In the genomic region with DNA sequence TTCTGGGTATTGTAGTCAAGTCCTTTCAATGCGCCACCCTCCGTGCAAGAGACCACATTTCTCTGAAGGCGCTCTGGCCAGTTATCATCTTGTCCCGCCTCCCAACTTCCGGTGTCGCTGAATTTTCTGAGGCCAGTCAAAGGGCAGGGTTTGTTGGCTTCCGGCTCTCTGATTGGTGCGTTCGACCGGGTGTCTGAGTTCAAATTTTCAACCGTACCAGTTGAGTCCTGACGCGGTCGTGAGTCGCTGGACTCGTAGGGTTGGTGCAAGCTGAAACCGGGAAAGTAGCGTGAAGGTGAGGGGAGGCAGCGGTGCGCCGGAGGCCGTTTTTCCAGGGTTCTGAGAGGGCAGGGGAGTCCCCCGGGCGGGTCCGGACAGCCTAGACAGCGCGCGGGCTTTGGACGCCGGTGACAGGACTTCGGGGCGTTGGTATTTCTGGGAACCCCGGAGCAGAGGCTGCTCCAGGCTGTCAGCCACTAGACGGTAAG, we compare ENCODE assay signal across 8 mouse cellular contexts. TPM values are rescaled to one million over a fixed set of nuclear protein-coding genes. Genes with fewer than 3 reads are reported as not detected.
A peak's percentile ranks its signal among the peaks of the same experiment; 100 is the strongest.
DNase-seq lines count a peak whose midpoint lies in the region; ATAC-seq lines count a peak whose summit lies in the region.

A gene (plus strand): TSS at position 150 of the 488 bp plus-strand sequence.

- H3K9ac ChIP-seq in intestine, embryonic 14.5 days (ENCODE audit: low read length), result peak within 1 kb of the TSS; percentile 73

- intact Hi-C loops in left cerebral cortex, postnatal 14 days (cut with DNase I), result no loop called here

- ATAC-seq in intestine, embryonic 14.5 days (replicated peaks; ENCODE audit: low FRiP score, low TSS enrichment, low read depth), result peak; percentile 96

- WGBS in intestine, embryonic 14.5 days, result under 1% methylated on average over 34 of the region's 34 CpGs

- DNase-seq in adrenal gland, adult 18-20 months (ENCODE audit: low spot score in 2 of 2), result peak; percentile 90
- peak; percentile 99 for DNase-seq in embryo, embryonic 11 days
- peak; percentile 95 for DNase-seq in gastrocnemius, postnatal 25 days
- peak; percentile 98 for DNase-seq in intestine, embryonic 14.5 days (ENCODE audit: low spot score)
- DNase-seq in left cerebral cortex, postnatal 14 days (ENCODE audit: low spot score in 2 of 2), result peak; percentile 98 to 99
- DNase-seq in mesoderm, embryonic 11.5 days (ENCODE audit: low read depth, low spot score), result peak; percentile 99
- peak; percentile 96 to 98 for DNase-seq in right cerebral cortex, postnatal 36 days (ENCODE audit: low spot score in 2 of 2)
- peak; percentile 99 for DNase-seq in yolk sac, embryonic 10.5 days (ENCODE audit: low spot score)

- peaks cover 15% of the 10 kb centered on the region for H3K36me3 ChIP-seq in intestine, embryonic 14.5 days (ENCODE audit: control insufficient read depth, insufficient read depth, low read length)

- H3K27ac ChIP-seq in intestine, embryonic 14.5 days (ENCODE audit: low read depth), result peak within 1 kb of the TSS; percentile 72

- peak within 1 kb of the TSS; percentile 51 for H3K4me2 ChIP-seq in intestine, embryonic 14.5 days (ENCODE audit: low read length)

- H3K9me3 ChIP-seq in intestine, embryonic 14.5 days (ENCODE audit: control insufficient read depth, low read length), result no peaks in the 10 kb centered on the region

- no peaks in the 10 kb centered on the region for H3K27me3 ChIP-seq in intestine, embryonic 14.5 days (replicated peaks; ENCODE audit: control insufficient read depth, insufficient read depth, low read length)

- peak within 1 kb of the TSS; percentile 74 for H3K4me3 ChIP-seq in intestine, embryonic 14.5 days (ENCODE audit: low read depth, low read length)

- peaks cover 17% of the 10 kb centered on the region for H3K4me1 ChIP-seq in intestine, embryonic 14.5 days (replicated peaks; ENCODE audit: control insufficient read depth, insufficient read depth, low read length)

RNA-seq across cellular contexts. Expression of the gene that starts here (rescaled TPM):
- 1 to 10 TPM; 1.2 to 2.3 TPM for total RNA-seq in adrenal gland, adult 18-20 months (2021)
- total RNA-seq in gastrocnemius, postnatal 25 days (2021), result 1 to 10 TPM in 1 of 2 experiments, under 1 TPM in 1; 0.92 to 1.5 TPM
- polyA plus RNA-seq in intestine, embryonic 14.5 days (2014; fragmentation: Nextera tagmentation; extraction: Ambion mirVana), result 88.3 and 95.4 TPM in 2 replicates
- total RNA-seq in left cerebral cortex, postnatal 14 days (2021), result 1 to 10 TPM; 2.6 to 3.0 TPM

Comparison
In these comparisons a context has a peak if more than half of its experiments do, and no peak if none do; other contexts are left out.
1. Peak in every context shown above with its lines: DNase-seq, ATAC-seq, H3K4me3 ChIP-seq and H3K27ac ChIP-seq.